Mouse (Mus musculus) midbrain, postnatal 0 days (tissue): ENCODE data around the gene Raver1. TPM values are rescaled to one million over a fixed set of nuclear protein-coding genes. Genes with fewer than 3 reads are reported as not detected.

Source experiments
- ATAC-seq: fragments of 200-750 bp; cut with Nextera tagmentation; 2 replicates; pipeline ENCODE4 v1.8.0; 2017; ENCODE audit warnings: moderate number of reproducible peaks, mild to moderate bottlenecking, moderate TSS enrichment, moderate library complexity; ENCODE audit not compliant: low FRiP score
- DNase-seq: peaks from one replicate; pipeline ENCODE4 v3.0.0-alpha.2; 2015; ENCODE audit warnings: low spot score
- H3K27ac ChIP-seq: fragments of 300-500 bp; sonication (generic); 2 replicates; pipeline ENCODE4 v1.5.1; 2014; ENCODE audit warnings: low read depth, mild to moderate bottlenecking, low read length, mixed read lengths
- H3K27me3 ChIP-seq: fragments of 300-500 bp; sonication (generic); 2 replicates; pipeline ENCODE4 v1.6.1; 2014; ENCODE audit warnings: low read length, control low read depth, mixed read lengths; ENCODE audit not compliant: insufficient read depth
- H3K36me3 ChIP-seq: fragments of 300-500 bp; sonication (generic); 2 replicates; pipeline ENCODE4 v1.6.1; 2014; ENCODE audit warnings: low read length, control low read depth, mixed read lengths; ENCODE audit not compliant: insufficient read depth
- H3K4me1 ChIP-seq: fragments of 300-500 bp; sonication (generic); 2 replicates; pipeline ENCODE4 v1.6.1; 2014; ENCODE audit warnings: mild to moderate bottlenecking, control low read depth, antibody characterized with exemption, low read length, mixed read lengths; ENCODE audit not compliant: insufficient read depth
- H3K4me2 ChIP-seq: fragments of 300-500 bp; sonication (generic); 2 replicates; pipeline ENCODE4 v1.6.1; 2014; ENCODE audit warnings: low read depth, mild to moderate bottlenecking, low read length, mixed read lengths; ENCODE audit not compliant: poor library complexity, severe bottlenecking
- H3K4me3 ChIP-seq: fragments of 300-500 bp; sonication (generic); 2 replicates; pipeline ENCODE4 v1.5.1; 2014; ENCODE audit warnings: low read depth, mild to moderate bottlenecking, low read length, moderate library complexity
- H3K9ac ChIP-seq: fragments of 300-500 bp; sonication (generic); replicated peaks from 2 replicates; pipeline ENCODE4 v1.6.1; 2014; ENCODE audit warnings: mild to moderate bottlenecking, low read length, moderate library complexity, mixed read lengths; ENCODE audit not compliant: poor library complexity, severe bottlenecking
- H3K9me3 ChIP-seq: fragments of 300-500 bp; sonication (generic); 2 replicates; pipeline ENCODE4 v1.6.1; 2016; ENCODE audit warnings: low read length, control low read depth
- CTCF ChIP-seq: IDR thresholded peaks from 2 replicates; pipeline ENCODE4 v1.5.1; 2016; ENCODE audit warnings: antibody characterized with exemption, mild to moderate bottlenecking
- WGBS: fragments of 180-500 bp; shearing (Covaris S2); extraction: QIAGEN DNeasy Blood & Tissue Kit; methylation state at CpG from one replicate; pipeline ENCODE4 v1.1.7; 2014; 5-methylcytosine and 5-hydroxymethylcytosine counted together
- microRNA counts: library from miRNA; unstranded; fragments of <30 nt; microRNA quantifications from one replicate; lab custom pipeline; 2015
- microRNA-seq: library from miRNA; unstranded; fragments of <30 nt; microRNA quantifications from one replicate; pipeline ENCODE4, GENCODE M21; 2016; ENCODE audit warnings: borderline number of aligned reads
- polyA plus RNA-seq: library from polyadenylated mRNA; unstranded; fragments of >200 nt; fragmentation: Nextera tagmentation; extraction: Ambion mirVana; gene quantifications from 2 replicates; pipeline ENCODE4 v1.2.1, GENCODE M21; 2015
- total RNA-seq: library from RNA; depleted of rRNA; stranded (reverse); fragments of >200 nt; gene quantifications from 2 replicates; pipeline ENCODE4 v1.2.3, GENCODE M21; 2014; rRNA removed

Raver1 gene
- total and polyA plus RNA-seq, 2 experiments from 2014 or later: 20.2 to 41.0 TPM

DNA sequence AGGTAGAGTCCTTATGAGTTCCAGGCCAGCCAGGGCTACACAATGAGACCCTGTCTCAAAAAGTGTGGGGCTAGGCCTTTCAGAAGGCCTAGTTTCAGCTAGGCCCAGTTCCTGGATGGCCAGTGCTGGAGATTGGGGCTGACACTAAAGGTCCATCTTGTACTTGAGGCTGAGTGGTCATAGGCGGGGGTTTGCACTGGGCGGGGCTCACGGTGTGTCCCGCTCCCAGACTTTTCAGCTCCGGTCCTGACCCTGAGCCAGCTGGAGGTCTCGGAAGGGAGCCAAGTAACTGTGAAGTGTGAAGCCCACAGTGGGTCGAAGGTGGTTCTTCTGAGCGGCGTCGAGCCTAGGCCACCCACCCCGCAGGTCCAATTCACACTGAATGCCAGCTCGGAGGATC lies 65.0 kb downstream of the Raver1 start:
- Histone ChIP-seq H3K27me3 (peaks cover 25% of the 10 kb centered on the region), H3K9ac (no peak overlapping the region), H3K36me3 (no peaks in the 10 kb centered on the region), H3K27ac (no peak overlapping the region), H3K4me3 (no peak overlapping the region), H3K4me2 (no peak overlapping the region), H3K4me1 (peaks cover 7% of the 10 kb centered on the region; the same call in 1 of the 2 replicates), H3K9me3 (no peaks in the 10 kb centered on the region)
- TF ChIP-seq CTCF: no peak
- no peak for ATAC-seq
- DNase-seq: no peak
- 82% methylated on average over 12 of the region's 12 CpGs for WGBS

- H3K4me2 ChIP-seq: no peak overlapping the region
- peaks cover 7% of the 10 kb centered on the region; the same call in 1 of the 2 replicates for H3K4me1 ChIP-seq
- no peak for DNase-seq
- WGBS: 76% methylated on average over 19 of the region's 19 CpGs
- H3K9me3 ChIP-seq: no peaks in the 10 kb centered on the region
- no peak overlapping the region for H3K27ac ChIP-seq
- peaks cover 25% of the 10 kb centered on the region for H3K27me3 ChIP-seq
- no peak for TF ChIP-seq CTCF
- no peak overlapping the region for H3K9ac ChIP-seq
- no peak overlapping the region for H3K4me3 ChIP-seq
- no peaks in the 10 kb centered on the region for H3K36me3 ChIP-seq
- ATAC-seq: no peak
Observed at GRCm38 (mm10) chr9:21025258-21025810, 66.5 kb downstream of the Raver1 start.

MicroRNAs within 50 kb of the gene (microRNA counts, 519-probe panel; counts per million panel counts)
- 528 counts per million, percentile 58 among the panel's probes with 10 or more counts for microRNA mmu-miR-1900 (lab: Ali Mortazavi, UCI)

Small RNA genes within 50 kb of the gene (microRNA-seq; reads per million reads assigned to microRNA genes)
- gene Mir1900 (not detected), gene Mir7082 (not detected)

Other genes starting within 250 kb of the Raver1 start
- gene A230050P20Rik, start 223.4 kb downstream of the Raver1 start, total RNA-seq: 21.5 and 30.6 TPM in 2 replicates
- 24.7 and 28.5 TPM in 2 replicates for gene A230050P20Rik, start 223.4 kb downstream of the Raver1 start, polyA plus RNA-seq
- gene Angptl6, start 212.3 kb downstream of the Raver1 start, total RNA-seq: 10.0 and 12.4 TPM in 2 replicates
- gene Angptl6, start 212.3 kb downstream of the Raver1 start, polyA plus RNA-seq: 13.4 and 17.0 TPM in 2 replicates
- gene Ppan, start 203.8 kb downstream of the Raver1 start, total RNA-seq: 42.0 and 52.6 TPM in 2 replicates
- 37.9 and 39.9 TPM in 2 replicates for gene Ppan, start 203.8 kb downstream of the Raver1 start, polyA plus RNA-seq
- gene Eif3g, start 193.4 kb downstream of the Raver1 start, total RNA-seq: 95.7 and 102 TPM in 2 replicates
- 227 and 232 TPM in 2 replicates for gene Eif3g, start 193.4 kb downstream of the Raver1 start, polyA plus RNA-seq
- 94.6 and 97.7 TPM in 2 replicates for gene Dnmt1, start 132.1 kb downstream of the Raver1 start, total RNA-seq
- gene Dnmt1, start 132.1 kb downstream of the Raver1 start, polyA plus RNA-seq: 40.8 and 42.1 TPM in 2 replicates
- gene S1pr2, start 115.2 kb downstream of the Raver1 start, total RNA-seq: 4.7 and 7.3 TPM in 2 replicates
- gene S1pr2, start 115.2 kb downstream of the Raver1 start, polyA plus RNA-seq: 5.5 and 7.2 TPM in 2 replicates
- gene Mrpl4, start 89.3 kb downstream of the Raver1 start, total RNA-seq: 62.9 and 80.9 TPM in 2 replicates
- 105 TPM in 2 replicates for gene Mrpl4, start 89.3 kb downstream of the Raver1 start, polyA plus RNA-seq
- 4.5 and 5.2 TPM in 2 replicates for gene Icam1, start 76.0 kb downstream of the Raver1 start, total RNA-seq
- gene Icam1, start 76.0 kb downstream of the Raver1 start, polyA plus RNA-seq: 3.4 and 3.6 TPM in 2 replicates
- gene Icam4, start 62.6 kb downstream of the Raver1 start, total RNA-seq: not detected in 2 replicates
- 0.30 TPM in 1 of 2 replicates, not detected in the other for gene Icam4, start 62.6 kb downstream of the Raver1 start, polyA plus RNA-seq
- 6.3 and 7.7 TPM in 2 replicates for gene Icam5, start 59.9 kb downstream of the Raver1 start, total RNA-seq
- gene Icam5, start 59.9 kb downstream of the Raver1 start, polyA plus RNA-seq: 4.1 and 4.2 TPM in 2 replicates
- 10.7 TPM in 1 of 2 replicates, not detected in the other for gene Zglp1, start 24.9 kb downstream of the Raver1 start, total RNA-seq
- 0.20 TPM in 1 of 2 replicates, not detected in the other for gene Zglp1, start 24.9 kb downstream of the Raver1 start, polyA plus RNA-seq
- gene Gm49373, start 18.9 kb downstream of the Raver1 start, total RNA-seq: 2.4 and 2.7 TPM in 2 replicates
- gene Gm49373, start 18.9 kb downstream of the Raver1 start, polyA plus RNA-seq: 0.90 and 0.94 TPM in 2 replicates
- gene Fdx1l, start 18.4 kb downstream of the Raver1 start, total RNA-seq: 67.3 and 81.3 TPM in 2 replicates
- 86.5 and 95.3 TPM in 2 replicates for gene Fdx1l, start 18.4 kb downstream of the Raver1 start, polyA plus RNA-seq
- gene Gm38431, start within 50 bp of the Raver1 start, total RNA-seq: 2.1 and 5.8 TPM in 2 replicates
- 0.38 and 0.48 TPM in 2 replicates for gene Gm38431, start within 50 bp of the Raver1 start, polyA plus RNA-seq
- 9.8 and 9.9 TPM in 2 replicates for gene Tyk2, start 39.2 kb upstream of the Raver1 start, total RNA-seq
- 4.8 and 5.4 TPM in 2 replicates for gene Tyk2, start 39.2 kb upstream of the Raver1 start, polyA plus RNA-seq
- gene Cdc37, start 58.0 kb upstream of the Raver1 start, total RNA-seq: 29.0 and 37.7 TPM in 2 replicates
- 179 and 186 TPM in 2 replicates for gene Cdc37, start 58.0 kb upstream of the Raver1 start, polyA plus RNA-seq
- 40.7 and 46.5 TPM in 2 replicates for gene Pde4a, start 73.7 kb upstream of the Raver1 start, total RNA-seq
- gene Pde4a, start 73.7 kb upstream of the Raver1 start, polyA plus RNA-seq: 59.8 and 63.8 TPM in 2 replicates
- 72.5 and 89.7 TPM in 2 replicates for gene Keap1, start 147.4 kb upstream of the Raver1 start, total RNA-seq
- 60.6 and 67.7 TPM in 2 replicates for gene Keap1, start 147.4 kb upstream of the Raver1 start, polyA plus RNA-seq
- 4.2 and 5.2 TPM in 2 replicates for gene S1pr5, start 156.4 kb upstream of the Raver1 start, total RNA-seq
- 2.7 and 2.9 TPM in 2 replicates for gene S1pr5, start 156.4 kb upstream of the Raver1 start, polyA plus RNA-seq
- 20.3 and 26.6 TPM in 2 replicates for gene Atg4d, start 173.3 kb upstream of the Raver1 start, total RNA-seq
- 26.3 and 32.6 TPM in 2 replicates for gene Atg4d, start 173.3 kb upstream of the Raver1 start, polyA plus RNA-seq
- gene Kri1, start 196.0 kb upstream of the Raver1 start, total RNA-seq: 21.9 and 25.9 TPM in 2 replicates
- gene Kri1, start 196.0 kb upstream of the Raver1 start, polyA plus RNA-seq: 11.7 and 13.0 TPM in 2 replicates
- 93.4 and 126 TPM in 2 replicates for gene Cdkn2d, start 199.4 kb upstream of the Raver1 start, total RNA-seq
- 141 and 146 TPM in 2 replicates for gene Cdkn2d, start 199.4 kb upstream of the Raver1 start, polyA plus RNA-seq
- gene Ap1m2, start 220.3 kb upstream of the Raver1 start, total RNA-seq: 3.9 and 4.7 TPM in 2 replicates
- gene Ap1m2, start 220.3 kb upstream of the Raver1 start, polyA plus RNA-seq: 3.1 TPM in 2 replicates
- 58.5 and 70.7 TPM in 2 replicates for gene Slc44a2, start 228.7 kb upstream of the Raver1 start, total RNA-seq
- 47.1 and 52.0 TPM in 2 replicates for gene Slc44a2, start 228.7 kb upstream of the Raver1 start, polyA plus RNA-seq